Mouse (Mus musculus): ENCODE measurements around the gene Mcts2.

Mcts2 gene

GRCm38 (mm10) chr2:152686399-152686798 lies 436 bp upstream of the Mcts2 start:
- no peak for DNase-seq (ENCODE audit: low spot score)

- DNase-seq (ENCODE audit: low spot score): no peak
Measured at GRCm38 (mm10) chr2:152691564-152692217, 4.9 kb downstream of the Mcts2 start.

GRCm38 (mm10) chr2:152693233-152693632 lies 6.4 kb downstream of the Mcts2 start:
- peak; percentile 62 for DNase-seq (ENCODE audit: low spot score)

- DNase-seq (ENCODE audit: low spot score): no peak
Measured at GRCm38 (mm10) chr2:152693735-152694134, 6.9 kb downstream of the Mcts2 start.

GRCm38 (mm10) chr2:152694708-152695107 lies 7.9 kb downstream of the Mcts2 start:
- DNase-seq (ENCODE audit: low spot score): peak; percentile 74

- no peak for DNase-seq (ENCODE audit: low spot score)
Measured at GRCm38 (mm10) chr2:152696016-152696415, 9.2 kb downstream of the Mcts2 start.

- peak; percentile 92 for DNase-seq (ENCODE audit: low spot score)
Measured at GRCm38 (mm10) chr2:152696476-152697164, 9.8 kb downstream of the Mcts2 start.

GRCm38 (mm10) chr2:152700138-152700537 lies 13.3 kb downstream of the Mcts2 start:
- DNase-seq (ENCODE audit: low spot score): no peak

- no peak for DNase-seq (ENCODE audit: low spot score)
Measured at GRCm38 (mm10) chr2:152700725-152701124, 13.9 kb downstream of the Mcts2 start.

- DNase-seq (ENCODE audit: low spot score): no peak
Measured at GRCm38 (mm10) chr2:152703596-152704255, 16.9 kb downstream of the Mcts2 start.

- DNase-seq (ENCODE audit: low spot score): no peak
Measured at GRCm38 (mm10) chr2:152704256-152704605, 17.4 kb downstream of the Mcts2 start.

- DNase-seq (ENCODE audit: low spot score): no peak
Measured at GRCm38 (mm10) chr2:152704811-152705370, 18.1 kb downstream of the Mcts2 start.

- peak; percentile 78 for DNase-seq (ENCODE audit: low spot score)
Measured at GRCm38 (mm10) chr2:152705993-152706571, 19.2 kb downstream of the Mcts2 start.

GRCm38 (mm10) chr2:152707186-152707585 lies 20.4 kb downstream of the Mcts2 start:
- peak; percentile 68 for DNase-seq (ENCODE audit: low spot score)

- peak; percentile 95 for DNase-seq (ENCODE audit: low spot score)
Measured at GRCm38 (mm10) chr2:152707627-152708026, 20.8 kb downstream of the Mcts2 start.

- DNase-seq (ENCODE audit: low spot score): no peak
Measured at GRCm38 (mm10) chr2:152709066-152709465, 22.2 kb downstream of the Mcts2 start.

GRCm38 (mm10) chr2:152716241-152716772 lies 29.5 kb downstream of the Mcts2 start:
- DNase-seq (ENCODE audit: low spot score): no peak

GRCm38 (mm10) chr2:152717652-152718051 lies 30.8 kb downstream of the Mcts2 start:
- no peak for DNase-seq (ENCODE audit: low spot score)

- no peak for DNase-seq (ENCODE audit: low spot score)
Measured at GRCm38 (mm10) chr2:152718076-152718475, 31.2 kb downstream of the Mcts2 start.

GRCm38 (mm10) chr2:152723651-152724331 lies 37.0 kb downstream of the Mcts2 start:
- DNase-seq (ENCODE audit: low spot score): peak; percentile 69

- no peak for DNase-seq (ENCODE audit: low spot score)
Measured at GRCm38 (mm10) chr2:152724332-152724723, 37.5 kb downstream of the Mcts2 start.
